Mouse (Mus musculus) lung, adult 2 months (tissue): ENCODE results near the gene Sqor.

Experiments
- CTCF ChIP-seq: fragments of 200-500 bp; IDR thresholded peaks from 2 replicates; pipeline ENCODE4 v1.5.1; 2011; ENCODE audit warnings: mild to moderate bottlenecking, low read length, control low read depth; ENCODE audit not compliant: insufficient read depth
- POLR2A ChIP-seq: fragments of 200-500 bp; IDR thresholded peaks from 2 replicates; pipeline ENCODE4 v1.6.1; 2011; ENCODE audit warnings: low read depth, mild to moderate bottlenecking, control low read depth, low read length, borderline replicate concordance; ENCODE audit errors: extremely low read depth

DNA sequence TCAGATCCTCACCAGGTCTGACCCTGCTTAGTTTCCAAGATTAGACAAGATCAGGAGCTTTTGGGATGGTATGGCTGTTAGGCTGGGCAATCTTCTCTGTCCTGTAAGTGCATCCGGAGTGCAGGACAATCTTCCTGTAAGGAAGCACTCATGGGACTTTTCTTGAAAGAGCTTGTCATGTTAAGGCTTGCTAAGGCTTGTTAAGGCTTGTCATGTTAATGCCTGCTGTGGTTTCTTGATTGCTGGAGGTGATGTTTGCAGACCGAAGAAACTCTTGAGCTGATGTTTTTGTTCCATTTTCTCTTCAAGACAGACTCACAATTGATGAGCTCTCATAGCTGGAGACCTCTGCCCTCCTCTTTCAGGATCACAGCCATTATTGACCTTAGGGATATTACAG, 21.1 kb downstream of the Sqor start:
- TF ChIP-seq POLR2A (no peak), CTCF (no peak)
